Mouse (Mus musculus) embryonic fibroblast, embryonic 13.5 days (primary cell): Measurements from ENCODE around the gene Gm42674.

Experiments used
- CTCF ChIP-seq: IDR thresholded peaks from 2 replicates; pipeline ENCODE4 v1.5.1; 2011; ENCODE audit warnings: mild to moderate bottlenecking, control low read depth, low read length, moderate library complexity, borderline replicate concordance; ENCODE audit not compliant: insufficient read depth
- POLR2A ChIP-seq: IDR thresholded peaks from 2 replicates; pipeline ENCODE4 v1.6.1; 2011; ENCODE audit warnings: low read depth, mild to moderate bottlenecking, control low read depth, low read length, moderate library complexity

DNA sequence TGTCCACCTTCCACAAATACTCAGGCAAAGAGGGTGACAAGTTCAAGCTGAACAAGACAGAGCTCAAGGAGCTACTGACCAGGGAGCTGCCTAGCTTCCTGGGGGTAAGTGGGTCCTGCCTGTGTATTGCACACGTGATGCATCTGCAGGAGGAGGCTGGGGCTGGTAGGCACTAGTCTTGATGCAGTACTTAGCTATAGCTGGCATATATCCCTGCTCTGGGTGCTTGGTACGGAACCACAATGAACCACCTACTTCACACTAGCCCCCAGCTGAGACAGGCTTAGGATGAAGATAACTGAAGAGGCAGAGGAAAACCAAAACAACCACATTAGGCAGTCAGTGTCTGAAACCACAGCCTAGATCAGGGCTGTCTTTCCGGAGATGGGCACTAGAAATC, 3.3 kb downstream of the Gm42674 start:
- TF ChIP-seq CTCF = no peak
- no peak for TF ChIP-seq POLR2A
